In the genomic region with DNA sequence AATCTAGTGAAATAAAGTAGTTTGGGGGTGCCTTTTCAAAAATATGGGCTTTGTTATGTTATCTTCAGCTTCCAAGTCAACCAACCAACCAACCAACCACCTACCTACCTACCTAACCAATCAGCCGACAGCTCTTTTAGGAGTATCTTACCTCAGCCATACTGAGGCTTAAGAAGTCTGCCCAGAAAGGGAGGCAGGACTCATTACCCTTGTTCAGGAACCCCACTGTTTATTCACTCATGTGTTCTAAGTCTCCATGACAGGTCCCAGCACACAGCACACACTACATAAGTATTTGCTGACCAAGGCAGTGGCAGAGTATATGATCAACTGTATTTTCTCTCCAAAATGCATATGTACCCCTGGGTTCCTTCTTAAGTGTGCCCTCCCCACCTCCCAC, we compare ENCODE assay signal across 23 mouse cellular contexts.
DNase-seq lines count a peak whose midpoint lies in the region; ATAC-seq and TF ChIP-seq lines count a peak whose summit lies in the region.
"Had no signal": no experiment of that assay in that cellular context is flagged by ENCODE, and none has a peak within 500 bp of the region (broad histone marks: within the 10 kb centered on the region; RNA-seq: fewer than 3 reads in every experiment).

No protein-coding gene starts in this region.

- TF ChIP-seq CTCF in hindbrain, postnatal 0 days (IDR thresholded peaks at IDR 0.05; ENCODE audit: low read depth), result no peak
- no peak for TF ChIP-seq CTCF in midbrain, postnatal 0 days (IDR thresholded peaks at IDR 0.05)

- H3K9me3 ChIP-seq in hindbrain, postnatal 0 days (ENCODE audit: low read length), result no peaks in the 10 kb centered on the region
- no peaks in the 10 kb centered on the region for H3K9me3 ChIP-seq in hindbrain, embryonic 13.5 days
- H3K9me3 ChIP-seq in midbrain, postnatal 0 days (ENCODE audit: low read length), result no peaks in the 10 kb centered on the region
- no peaks in the 10 kb centered on the region for H3K9me3 ChIP-seq in midbrain, embryonic 10.5 days (replicated peaks)
- H3K9me3 ChIP-seq: forebrain, embryonic 10.5 days; heart, embryonic 10.5 days; heart, embryonic 13.5 days; hindbrain, embryonic 15.5 days; intestine, embryonic 15.5 days had no signal

- no peak for ATAC-seq in hindbrain, postnatal 0 days
- ATAC-seq in hindbrain, embryonic 13.5 days (ENCODE audit: low FRiP score), result no peak
- ATAC-seq in midbrain, postnatal 0 days (ENCODE audit: low FRiP score), result no peak
- ATAC-seq: activated CD4-positive, CD25-positive, alpha-beta regulatory T cell, adult 4 months; forebrain, embryonic 14.5 days; forebrain, postnatal 0 days; intestine, embryonic 15.5 days had no signal

- H3K4me2 ChIP-seq in hindbrain, postnatal 0 days (ENCODE audit: low read depth, low read length), result no peak overlapping the region
- no peak overlapping the region for H3K4me2 ChIP-seq in hindbrain, embryonic 13.5 days
- H3K4me2 ChIP-seq in midbrain, postnatal 0 days (ENCODE audit: low read depth, low read length, poor library complexity, severe bottlenecking), result no peak overlapping the region
- H3K4me2 ChIP-seq: heart, embryonic 13.5 days; hindbrain, embryonic 15.5 days; intestine, embryonic 15.5 days had no signal

- H3K27me3 ChIP-seq in hindbrain, postnatal 0 days (ENCODE audit: insufficient read depth, low read length), result no peaks in the 10 kb centered on the region
- H3K27me3 ChIP-seq in hindbrain, embryonic 13.5 days, result no peaks in the 10 kb centered on the region
- no peaks in the 10 kb centered on the region for H3K27me3 ChIP-seq in midbrain, postnatal 0 days (ENCODE audit: insufficient read depth, low read length)
- no peaks in the 10 kb centered on the region for H3K27me3 ChIP-seq in midbrain, embryonic 10.5 days (ENCODE audit: low read depth, poor library complexity, severe bottlenecking)
- H3K27me3 ChIP-seq: heart, embryonic 13.5 days; hindbrain, embryonic 15.5 days; intestine, embryonic 15.5 days had no signal

- 82% methylated on average over 1 of the region's 1 CpGs for WGBS in hindbrain, postnatal 0 days
- 94% methylated on average over 1 of the region's 1 CpGs for WGBS in hindbrain, embryonic 13.5 days
- WGBS in midbrain, postnatal 0 days, result 87% methylated on average over 1 of the region's 1 CpGs
- WGBS in midbrain, embryonic 10.5 days, result 89% methylated on average over 1 of the region's 1 CpGs

- no peak overlapping the region for H3K27ac ChIP-seq in hindbrain, postnatal 0 days
- H3K27ac ChIP-seq in hindbrain, embryonic 13.5 days, result no peak overlapping the region
- no peak overlapping the region for H3K27ac ChIP-seq in midbrain, postnatal 0 days (ENCODE audit: low read depth, low read length)
- H3K27ac ChIP-seq in midbrain, embryonic 10.5 days (replicated peaks), result no peak overlapping the region
- H3K27ac ChIP-seq: forebrain, embryonic 10.5 days; gastrocnemius, adult 2 months; heart, embryonic 10.5 days; heart, embryonic 13.5 days; hindbrain, embryonic 15.5 days; intestine, embryonic 15.5 days had no signal

- no peaks in the 10 kb centered on the region for H3K36me3 ChIP-seq in hindbrain, postnatal 0 days (ENCODE audit: insufficient read depth, low read length)
- H3K36me3 ChIP-seq in hindbrain, embryonic 13.5 days, result no peaks in the 10 kb centered on the region
- no peaks in the 10 kb centered on the region for H3K36me3 ChIP-seq in midbrain, postnatal 0 days (ENCODE audit: insufficient read depth, low read length)
- no peaks in the 10 kb centered on the region for H3K36me3 ChIP-seq in midbrain, embryonic 10.5 days
- H3K36me3 ChIP-seq: forebrain, embryonic 10.5 days; heart, embryonic 10.5 days; heart, embryonic 13.5 days; hindbrain, embryonic 15.5 days; intestine, embryonic 15.5 days had no signal

- H3K4me1 ChIP-seq in hindbrain, postnatal 0 days (ENCODE audit: insufficient read depth, low read length), result no peaks in the 10 kb centered on the region
- no peaks in the 10 kb centered on the region for H3K4me1 ChIP-seq in hindbrain, embryonic 13.5 days (replicated peaks)
- H3K4me1 ChIP-seq in midbrain, postnatal 0 days (ENCODE audit: insufficient read depth, low read length), result no peaks in the 10 kb centered on the region
- peaks cover 5% of the 10 kb centered on the region; the same call in 1 of the 2 replicates for H3K4me1 ChIP-seq in midbrain, embryonic 10.5 days
- H3K4me1 ChIP-seq: heart, embryonic 10.5 days; heart, embryonic 13.5 days; hindbrain, embryonic 15.5 days; intestine, embryonic 15.5 days had no signal

- no peak overlapping the region for H3K9ac ChIP-seq in hindbrain, postnatal 0 days (replicated peaks; ENCODE audit: low read length)
- H3K9ac ChIP-seq in hindbrain, embryonic 13.5 days, result no peak overlapping the region
- H3K9ac ChIP-seq in midbrain, postnatal 0 days (replicated peaks; ENCODE audit: low read length, poor library complexity, severe bottlenecking), result no peak overlapping the region
- H3K9ac ChIP-seq: forebrain, postnatal 0 days; heart, embryonic 13.5 days; hindbrain, embryonic 15.5 days; intestine, embryonic 15.5 days had no signal

- DNase-seq in cerebellum, postnatal 10 days, result peak; percentile 57
- no peak for DNase-seq in cerebellum, adult 18-20 months
- peak; percentile 47 for DNase-seq in hindbrain, postnatal 0 days (ENCODE audit: low spot score)
- DNase-seq in midbrain, postnatal 0 days (ENCODE audit: low spot score), result peak; percentile 51
- DNase-seq in midbrain, embryonic 10.5 days (ENCODE audit: low spot score), result no peak
- DNase-seq: adrenal gland, adult 8-10 months; adrenal gland, postnatal 25 days; cerebellum, adult 11-12 months; cerebellum, adult 9-10 months; forebrain, postnatal 0 days; gastrocnemius, adult 2 months; gastrocnemius, postnatal 14 days; heart, adult 18-20 months; heart, postnatal 14 days; heart, postnatal 4 days had no signal

- H3K4me3 ChIP-seq in hindbrain, postnatal 0 days (ENCODE audit: low read length), result no peak overlapping the region
- no peak overlapping the region for H3K4me3 ChIP-seq in hindbrain, embryonic 13.5 days
- H3K4me3 ChIP-seq in midbrain, postnatal 0 days (ENCODE audit: low read depth, low read length), result no peak overlapping the region
- no peak overlapping the region for H3K4me3 ChIP-seq in midbrain, embryonic 10.5 days
- H3K4me3 ChIP-seq: forebrain, embryonic 10.5 days; gastrocnemius, adult 2 months; heart, embryonic 10.5 days; heart, embryonic 13.5 days; hindbrain, embryonic 15.5 days; intestine, embryonic 15.5 days had no signal

Comparison
In these comparisons a context has a peak if more than half of its experiments do, and no peak if none do; other contexts are left out.
1. DNase-seq: peak in cerebellum, postnatal 10 days (2 of 2), hindbrain, postnatal 0 days (single experiment) and midbrain, postnatal 0 days (single experiment); none in cerebellum, adult 18-20 months (0 of 2) and midbrain, embryonic 10.5 days (single experiment).